Mouse (Mus musculus): ENCODE results near the gene Dlgap5.

DNA sequence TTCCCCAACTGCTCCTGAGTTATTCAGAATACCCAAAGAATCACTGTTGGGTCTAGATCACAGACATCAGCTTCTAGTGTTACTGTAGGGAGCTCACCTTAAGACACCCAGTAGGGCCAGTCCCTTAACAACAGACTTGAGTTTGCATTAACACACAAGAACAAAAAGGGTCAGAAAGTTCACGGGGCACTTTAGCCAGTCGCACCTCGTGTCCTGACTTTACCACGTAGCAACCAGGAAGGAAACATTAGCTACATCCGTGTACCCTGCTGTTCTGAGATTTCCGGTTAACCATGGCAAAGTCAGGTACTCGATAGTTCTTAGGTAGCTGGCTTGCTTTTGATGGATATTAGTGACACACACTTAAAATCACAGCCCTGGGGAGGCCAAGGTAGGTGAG, 34.3 kb downstream of the Dlgap5 start:
- TF ChIP-seq CTCF (IDR thresholded peaks at IDR 0.05; ENCODE audit: control insufficient read depth, insufficient read depth, insufficient replicate concordance, low read depth, low read length) (no peak), POLR2A (IDR thresholded peaks at IDR 0.05; ENCODE audit: control insufficient read depth, low read depth, low read length) (no peak)
